Mouse (Mus musculus): ENCODE measurements around the gene Amtn. TPM values are rescaled to one million over a fixed set of nuclear protein-coding genes. Genes with fewer than 3 reads are reported as not detected.
"Not testable (repeated sequence)": the region's sequence is repeated elsewhere in the genome, so short reads cannot be mapped to it uniquely, and the experiment has no call there.

Gene Amtn
- total RNA-seq (2017) = not detected in 2 replicates

GRCm38 (mm10) chr5:88375808-88376207 is at the start of gene Amtn:
Gene Amtn, plus strand, starts transcription at chr5:88376108.
- no peak for ATAC-seq (replicated peaks in 1 of 2; ENCODE audit: insufficient read depth in 1 of 2, low FRiP score in 2 of 2, low TSS enrichment in 1 of 2, low read depth in 1 of 2, poor library complexity in 2 of 2, severe bottlenecking in 2 of 2)

GRCm38 (mm10) chr5:88348533-88348932 is 27.4 kb upstream of the Amtn start:
- ATAC-seq (replicated peaks in 1 of 2; ENCODE audit: insufficient read depth in 1 of 2, low FRiP score in 2 of 2, low TSS enrichment in 1 of 2, low read depth in 1 of 2, poor library complexity in 2 of 2, severe bottlenecking in 2 of 2) = not testable (repeated sequence)

- ATAC-seq (replicated peaks in 1 of 2; ENCODE audit: insufficient read depth in 1 of 2, low FRiP score in 2 of 2, low TSS enrichment in 1 of 2, low read depth in 1 of 2, poor library complexity in 2 of 2, severe bottlenecking in 2 of 2) = peak; percentile 62 to 89; a peak in 3 of 4 replicates
These were observed 11.1 kb upstream of the Amtn start for GRCm38 (mm10) chr5:88364768-88365167.

GRCm38 (mm10) chr5:88366886-88367285 is 9.0 kb upstream of the Amtn start:
- ATAC-seq (replicated peaks in 1 of 2; ENCODE audit: insufficient read depth in 1 of 2, low FRiP score in 2 of 2, low TSS enrichment in 1 of 2, low read depth in 1 of 2, poor library complexity in 2 of 2, severe bottlenecking in 2 of 2) = no peak

GRCm38 (mm10) chr5:88370578-88371232 is 5.2 kb upstream of the Amtn start:
- no peak for ATAC-seq (replicated peaks in 1 of 2; ENCODE audit: insufficient read depth in 1 of 2, low FRiP score in 2 of 2, low TSS enrichment in 1 of 2, low read depth in 1 of 2, poor library complexity in 2 of 2, severe bottlenecking in 2 of 2)

- no peak for ATAC-seq (replicated peaks in 1 of 2; ENCODE audit: insufficient read depth in 1 of 2, low FRiP score in 2 of 2, low TSS enrichment in 1 of 2, low read depth in 1 of 2, poor library complexity in 2 of 2, severe bottlenecking in 2 of 2)
These were observed 3.3 kb upstream of the Amtn start for GRCm38 (mm10) chr5:88372563-88372962.

- ATAC-seq (replicated peaks in 1 of 2; ENCODE audit: insufficient read depth in 1 of 2, low FRiP score in 2 of 2, low TSS enrichment in 1 of 2, low read depth in 1 of 2, poor library complexity in 2 of 2, severe bottlenecking in 2 of 2) = not testable (repeated sequence)
These were observed 16.1 kb downstream of the Amtn start for GRCm38 (mm10) chr5:88391960-88392359.

GRCm38 (mm10) chr5:88398581-88398980 is 22.7 kb downstream of the Amtn start:
- ATAC-seq (replicated peaks in 1 of 2; ENCODE audit: insufficient read depth in 1 of 2, low FRiP score in 2 of 2, low TSS enrichment in 1 of 2, low read depth in 1 of 2, poor library complexity in 2 of 2, severe bottlenecking in 2 of 2) = no peak; a peak in 1 of 4 replicates

- ATAC-seq (replicated peaks in 1 of 2; ENCODE audit: insufficient read depth in 1 of 2, low FRiP score in 2 of 2, low TSS enrichment in 1 of 2, low read depth in 1 of 2, poor library complexity in 2 of 2, severe bottlenecking in 2 of 2) = peak; percentile 81 to 82
These were observed 23.9 kb downstream of the Amtn start for GRCm38 (mm10) chr5:88399849-88400248.

- ATAC-seq (replicated peaks in 1 of 2; ENCODE audit: insufficient read depth in 1 of 2, low FRiP score in 2 of 2, low TSS enrichment in 1 of 2, low read depth in 1 of 2, poor library complexity in 2 of 2, severe bottlenecking in 2 of 2) = no peak
These were observed 25.6 kb downstream of the Amtn start for GRCm38 (mm10) chr5:88401464-88401863.

- no peak for ATAC-seq (replicated peaks in 1 of 2; ENCODE audit: insufficient read depth in 1 of 2, low FRiP score in 2 of 2, low TSS enrichment in 1 of 2, low read depth in 1 of 2, poor library complexity in 2 of 2, severe bottlenecking in 2 of 2)
These were observed 44.6 kb downstream of the Amtn start for GRCm38 (mm10) chr5:88420319-88421065.

- ATAC-seq (replicated peaks in 1 of 2; ENCODE audit: insufficient read depth in 1 of 2, low FRiP score in 2 of 2, low TSS enrichment in 1 of 2, low read depth in 1 of 2, poor library complexity in 2 of 2, severe bottlenecking in 2 of 2) = not testable (repeated sequence)
These were observed 49.0 kb downstream of the Amtn start for GRCm38 (mm10) chr5:88424892-88425291.

- no peak for ATAC-seq (replicated peaks in 1 of 2; ENCODE audit: insufficient read depth in 1 of 2, low FRiP score in 2 of 2, low TSS enrichment in 1 of 2, low read depth in 1 of 2, poor library complexity in 2 of 2, severe bottlenecking in 2 of 2)
These were observed 50.8 kb downstream of the Amtn start for GRCm38 (mm10) chr5:88426753-88427152.

Other genes with a start within 250 kb of the Amtn start
- gene Gm11115, start 222.0 kb upstream of the Amtn start, total RNA-seq (2017) = not detected in 2 replicates
- gene Gm7714, start 107.2 kb upstream of the Amtn start, total RNA-seq (2017) = not detected in 2 replicates
- not detected in 2 replicates for gene Prol1, start 58.8 kb upstream of the Amtn start, total RNA-seq (2017)
- gene Ambn, start 79.9 kb downstream of the Amtn start, total RNA-seq (2017) = not detected in 2 replicates
- gene Enam, start 111.9 kb downstream of the Amtn start, total RNA-seq (2017) = not detected in 2 replicates
- gene Jchain, start 151.8 kb downstream of the Amtn start, total RNA-seq (2017) = 33.5 and 57.6 TPM in 2 replicates
- gene Utp3, start 178.4 kb downstream of the Amtn start, total RNA-seq (2017) = 61.8 and 80.9 TPM in 2 replicates
- 18.1 and 19.5 TPM in 2 replicates for gene Rufy3, start 188.9 kb downstream of the Amtn start, total RNA-seq (2017)

Measured in hematopoietic stem cell, adult 5-6 weeks (primary cell).